Mouse (Mus musculus): ENCODE measurements around the gene Olfr1459. TPM values are rescaled to one million over a fixed set of nuclear protein-coding genes. Genes with fewer than 3 reads are reported as not detected.

The Olfr1459 gene
- total RNA-seq (2021) (not detected), polyA plus RNA-seq (2012; rRNA removed) (not detected in 2 replicates)
- long read RNA-seq = 0 reads

DNA sequence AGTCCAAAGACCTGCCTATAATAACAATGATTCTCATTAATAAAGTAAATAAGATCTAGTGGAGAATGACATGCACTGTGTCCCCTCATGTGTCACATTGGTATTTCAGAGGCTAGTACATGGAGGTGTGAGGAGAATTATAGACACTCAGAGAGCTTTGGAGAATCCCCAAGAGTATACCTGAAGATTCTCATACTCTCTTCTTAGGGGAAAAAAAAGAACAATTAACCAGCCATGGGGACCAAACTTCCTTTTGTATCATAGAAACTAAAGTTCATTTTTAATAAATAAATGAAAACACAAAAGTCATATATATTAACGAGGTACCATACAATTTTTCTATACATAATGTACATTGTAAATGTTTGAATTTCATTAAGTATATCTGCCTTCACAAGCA, at the start of gene Olfr1459:
TSS of gene Olfr1459 (minus strand) at position 101 of the 400 bp plus-strand sequence.
- Histone ChIP-seq H3K36me3 (ENCODE audit: control insufficient read depth, insufficient read depth, low read length) (no peaks in the 10 kb centered on the region), H3K4me3 (no peak within 1 kb of the TSS), H3K79me2 (replicated peaks; ENCODE audit: control insufficient read depth, insufficient read depth, low read length) (no peaks in the 10 kb centered on the region), H3K27me3 (ENCODE audit: control insufficient read depth, insufficient read depth, low read length) (no peaks in the 10 kb centered on the region), H3K27ac (no peak within 1 kb of the TSS), H3K9ac (ENCODE audit: low read depth, low read length) (no peak within 1 kb of the TSS), H3K4me1 (ENCODE audit: control insufficient read depth, insufficient read depth, low read length) (no peaks in the 10 kb centered on the region)
- no peak for DNase-seq
- TF ChIP-seq CTCF (IDR thresholded peaks at IDR 0.05) (no peak), POLR2A (IDR thresholded peaks at IDR 0.05; ENCODE audit: insufficient read depth, low read depth, low read length) (no peak), EP300 (IDR thresholded peaks at IDR 0.05; ENCODE audit: insufficient read depth, low read depth, low read length) (no peak)
- WGBS = 58% methylated on average over 1 of the region's 1 CpGs
- intact Hi-C loops (cut with DNase I) = no loop called here

DNA sequence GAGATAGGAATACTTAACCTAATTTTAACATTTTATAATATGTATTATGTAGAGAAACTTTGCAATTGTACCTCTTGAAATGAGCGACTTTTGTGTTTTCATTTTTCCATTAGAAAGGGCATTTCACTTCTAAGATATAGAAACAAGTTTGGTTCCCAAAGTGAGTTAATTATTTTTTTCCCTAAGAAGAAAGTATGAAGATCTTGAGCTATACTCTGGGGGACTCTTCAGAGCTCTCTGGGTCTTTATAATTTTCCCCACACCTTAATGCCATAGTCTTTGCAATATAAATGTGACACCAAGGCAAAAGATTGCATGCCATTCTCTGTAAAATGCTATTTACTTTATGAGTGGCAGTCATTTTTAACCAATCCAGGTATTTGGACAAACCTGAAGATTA, 36.1 kb upstream of the Olfr1459 start, which contains the start of gene Olfr1462:
TSS of gene Olfr1462 (plus strand) at position 301 of the 400 bp plus-strand sequence.
- Histone ChIP-seq H3K79me2 (replicated peaks; ENCODE audit: control insufficient read depth, insufficient read depth, low read length) (no peaks in the 10 kb centered on the region), H3K27ac (no peak within 1 kb of the TSS), H3K4me1 (ENCODE audit: control insufficient read depth, insufficient read depth, low read length) (no peaks in the 10 kb centered on the region), H3K4me3 (no peak within 1 kb of the TSS), H3K9ac (ENCODE audit: low read depth, low read length) (no peak within 1 kb of the TSS), H3K27me3 (ENCODE audit: control insufficient read depth, insufficient read depth, low read length) (no peaks in the 10 kb centered on the region), H3K36me3 (ENCODE audit: control insufficient read depth, insufficient read depth, low read length) (no peaks in the 10 kb centered on the region)
- intact Hi-C loops (cut with DNase I) = no loop called here
- 60% methylated on average over 1 of the region's 1 CpGs for WGBS
- TF ChIP-seq EP300 (IDR thresholded peaks at IDR 0.05; ENCODE audit: insufficient read depth, low read depth, low read length) = no peak
- no peak for TF ChIP-seq POLR2A (IDR thresholded peaks at IDR 0.05; ENCODE audit: insufficient read depth, low read depth, low read length)
- no peak for TF ChIP-seq CTCF (IDR thresholded peaks at IDR 0.05)
- DNase-seq = no peak

DNA sequence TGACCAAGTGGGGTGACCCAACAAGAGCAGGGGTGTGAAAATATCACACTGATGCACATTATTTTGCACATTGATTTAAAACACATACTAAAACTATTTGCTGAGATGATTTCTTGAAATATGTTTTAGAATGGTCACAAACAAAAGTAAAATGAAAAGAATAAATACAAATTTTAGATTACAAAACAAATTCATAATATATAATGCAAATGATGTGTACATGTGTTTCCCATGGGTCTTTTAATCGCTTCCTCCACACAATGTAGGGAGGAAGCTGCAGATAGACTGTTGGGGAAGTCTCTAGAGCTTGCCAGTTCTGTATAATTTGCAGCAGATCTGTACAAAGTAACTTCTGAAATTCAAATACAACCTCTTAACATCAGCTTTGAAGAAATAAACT, 13.4 kb upstream of the Olfr1459 start, which contains the start of gene Olfr1461:
TSS of gene Olfr1461 (plus strand) at position 301 of the 400 bp plus-strand sequence.
- intact Hi-C loops (cut with DNase I) = no loop called here
- Histone ChIP-seq H3K79me2 (replicated peaks; ENCODE audit: control insufficient read depth, insufficient read depth, low read length) (no peaks in the 10 kb centered on the region), H3K4me1 (ENCODE audit: control insufficient read depth, insufficient read depth, low read length) (no peaks in the 10 kb centered on the region), H3K9ac (ENCODE audit: low read depth, low read length) (no peak within 1 kb of the TSS), H3K36me3 (ENCODE audit: control insufficient read depth, insufficient read depth, low read length) (no peaks in the 10 kb centered on the region), H3K27ac (no peak within 1 kb of the TSS), H3K27me3 (ENCODE audit: control insufficient read depth, insufficient read depth, low read length) (no peaks in the 10 kb centered on the region), H3K4me3 (no peak within 1 kb of the TSS)
- 32% methylated on average over 1 of the region's 1 CpGs for WGBS
- TF ChIP-seq CTCF (IDR thresholded peaks at IDR 0.05) (no peak), EP300 (IDR thresholded peaks at IDR 0.05; ENCODE audit: insufficient read depth, low read depth, low read length) (no peak), POLR2A (IDR thresholded peaks at IDR 0.05; ENCODE audit: insufficient read depth, low read depth, low read length) (no peak)
- DNase-seq = no peak

DNA sequence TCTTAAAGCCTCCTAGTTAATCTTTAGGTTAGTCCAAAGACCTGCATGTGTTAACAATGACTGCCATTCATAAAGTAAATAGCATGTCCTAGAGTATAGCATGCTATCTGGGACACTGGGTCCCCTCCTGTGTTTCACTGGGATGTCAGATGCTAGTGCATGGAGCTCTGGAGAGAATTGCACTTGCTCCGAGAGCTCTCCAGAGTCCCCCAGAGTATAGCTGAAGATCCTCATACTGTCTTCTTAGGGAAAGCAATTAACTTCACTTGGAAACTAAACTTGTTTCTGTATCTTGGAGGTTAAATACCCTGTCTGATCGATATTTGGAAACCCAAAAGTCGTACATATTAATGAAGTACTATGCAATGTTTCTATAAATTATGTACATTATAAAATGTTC, 42.7 kb downstream of the Olfr1459 start, which contains the start of gene Olfr1458:
TSS of gene Olfr1458 (minus strand) at position 101 of the 400 bp plus-strand sequence.
- H3K36me3 ChIP-seq (ENCODE audit: control insufficient read depth, insufficient read depth, low read length) = no peaks in the 10 kb centered on the region
- 62% methylated on average over 3 of the region's 3 CpGs for WGBS
- no peaks in the 10 kb centered on the region for H3K27me3 ChIP-seq (ENCODE audit: control insufficient read depth, insufficient read depth, low read length)
- TF ChIP-seq POLR2A (IDR thresholded peaks at IDR 0.05; ENCODE audit: insufficient read depth, low read depth, low read length) = no peak
- no peak for TF ChIP-seq CTCF (IDR thresholded peaks at IDR 0.05)
- no peak for TF ChIP-seq EP300 (IDR thresholded peaks at IDR 0.05; ENCODE audit: insufficient read depth, low read depth, low read length)
- no peak within 1 kb of the TSS for H3K27ac ChIP-seq
- no peaks in the 10 kb centered on the region for H3K79me2 ChIP-seq (replicated peaks; ENCODE audit: control insufficient read depth, insufficient read depth, low read length)
- DNase-seq = no peak
- H3K9ac ChIP-seq (ENCODE audit: low read depth, low read length) = no peak within 1 kb of the TSS
- intact Hi-C loops (cut with DNase I) = no loop called here
- H3K4me1 ChIP-seq (ENCODE audit: control insufficient read depth, insufficient read depth, low read length) = no peaks in the 10 kb centered on the region
- no peak within 1 kb of the TSS for H3K4me3 ChIP-seq

DNA sequence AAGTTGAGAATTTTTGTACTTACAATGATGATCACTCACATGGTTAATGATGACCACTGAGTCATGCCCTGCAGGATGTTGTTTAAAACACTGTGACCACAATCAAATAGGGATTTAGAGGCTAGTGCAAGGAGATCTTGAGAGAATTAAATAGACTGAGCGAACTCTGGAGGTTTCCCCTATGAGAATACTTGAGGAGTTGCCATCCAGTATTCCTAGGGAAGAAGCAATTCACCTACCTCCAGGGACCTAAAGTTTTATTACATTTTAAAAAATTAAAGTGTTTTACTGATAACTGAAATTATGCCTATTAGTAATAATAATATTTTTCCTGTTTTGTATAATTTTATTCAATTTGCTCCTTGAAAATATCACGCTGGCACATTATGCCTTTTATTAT, 51.6 kb downstream of the Olfr1459 start, which contains the start of gene Olfr1457:
TSS of gene Olfr1457 (minus strand) at position 101 of the 400 bp plus-strand sequence.
- Histone ChIP-seq H3K36me3 (ENCODE audit: control insufficient read depth, insufficient read depth, low read length) (no peaks in the 10 kb centered on the region), H3K27ac (no peak within 1 kb of the TSS), H3K9ac (ENCODE audit: low read depth, low read length) (no peak within 1 kb of the TSS), H3K4me3 (no peak within 1 kb of the TSS), H3K27me3 (ENCODE audit: control insufficient read depth, insufficient read depth, low read length) (no peaks in the 10 kb centered on the region), H3K79me2 (replicated peaks; ENCODE audit: control insufficient read depth, insufficient read depth, low read length) (no peaks in the 10 kb centered on the region), H3K4me1 (ENCODE audit: control insufficient read depth, insufficient read depth, low read length) (no peaks in the 10 kb centered on the region)
- no peak for DNase-seq
- intact Hi-C loops (cut with DNase I) = no loop called here
- WGBS = 59% methylated on average over 2 of the region's 2 CpGs
- TF ChIP-seq EP300 (IDR thresholded peaks at IDR 0.05; ENCODE audit: insufficient read depth, low read depth, low read length) (no peak), CTCF (IDR thresholded peaks at IDR 0.05) (no peak), POLR2A (IDR thresholded peaks at IDR 0.05; ENCODE audit: insufficient read depth, low read depth, low read length) (no peak)

DNA sequence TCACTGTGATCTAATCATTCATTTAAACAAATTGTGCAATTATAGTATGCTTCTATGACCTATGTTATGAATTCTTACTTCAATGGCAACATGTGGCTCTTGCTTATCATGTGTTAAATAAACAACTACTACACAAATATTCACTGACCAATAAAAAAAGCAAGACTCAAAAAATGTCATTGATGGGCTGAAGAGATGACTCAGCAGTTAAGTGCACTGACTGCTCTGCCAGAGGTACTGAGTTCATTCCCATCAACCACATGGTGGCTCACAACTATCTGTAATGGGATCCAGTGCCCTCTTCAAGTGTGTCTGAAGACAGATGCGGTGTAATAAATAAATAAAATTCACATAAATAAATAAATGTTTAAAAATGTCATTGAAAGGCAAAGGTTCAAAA, 55.4 kb downstream of the Olfr1459 start:
- WGBS = 72% methylated on average over 1 of the region's 1 CpGs
- TF ChIP-seq EP300 (IDR thresholded peaks at IDR 0.05; ENCODE audit: insufficient read depth, low read depth, low read length) (no peak), CTCF (IDR thresholded peaks at IDR 0.05) (no peak), POLR2A (IDR thresholded peaks at IDR 0.05; ENCODE audit: insufficient read depth, low read depth, low read length) (no peak)
- H3K4me1 ChIP-seq (ENCODE audit: control insufficient read depth, insufficient read depth, low read length) = no peaks in the 10 kb centered on the region

More for the DNA sequence above, 55.4 kb downstream of the Olfr1459 start:
- DNase-seq = no peak
- Histone ChIP-seq H3K36me3 (ENCODE audit: control insufficient read depth, insufficient read depth, low read length) (no peaks in the 10 kb centered on the region), H3K27me3 (ENCODE audit: control insufficient read depth, insufficient read depth, low read length) (no peaks in the 10 kb centered on the region), H3K9ac (ENCODE audit: low read depth, low read length) (no peak overlapping the region), H3K4me3 (no peak overlapping the region), H3K27ac (no peak overlapping the region), H3K79me2 (replicated peaks; ENCODE audit: control insufficient read depth, insufficient read depth, low read length) (no peaks in the 10 kb centered on the region)
- intact Hi-C loops (cut with DNase I) = no loop called here

Other genes starting within 250 kb of the Olfr1459 start
- gene Olfr1447, start 245.8 kb downstream of the Olfr1459 start, total RNA-seq (2021) = not detected
- not detected in 2 replicates for gene Olfr1447, start 245.8 kb downstream of the Olfr1459 start, polyA plus RNA-seq (2012; rRNA removed)
- gene Olfr1448, start 225.1 kb downstream of the Olfr1459 start, total RNA-seq (2021) = not detected
- not detected in 2 replicates for gene Olfr1448, start 225.1 kb downstream of the Olfr1459 start, polyA plus RNA-seq (2012; rRNA removed)
- gene Olfr1449, start 218.7 kb downstream of the Olfr1459 start, total RNA-seq (2021) = not detected
- not detected in 2 replicates for gene Olfr1449, start 218.7 kb downstream of the Olfr1459 start, polyA plus RNA-seq (2012; rRNA removed)
- gene Olfr1450, start 199.3 kb downstream of the Olfr1459 start, total RNA-seq (2021) = not detected
- gene Olfr1450, start 199.3 kb downstream of the Olfr1459 start, polyA plus RNA-seq (2012; rRNA removed) = not detected in 2 replicates
- gene Olfr1451, start 154.5 kb downstream of the Olfr1459 start, total RNA-seq (2021) = not detected
- gene Olfr1451, start 154.5 kb downstream of the Olfr1459 start, polyA plus RNA-seq (2012; rRNA removed) = not detected in 2 replicates
- gene Olfr1453, start 121.2 kb downstream of the Olfr1459 start, total RNA-seq (2021) = not detected
- gene Olfr1453, start 121.2 kb downstream of the Olfr1459 start, polyA plus RNA-seq (2012; rRNA removed) = not detected in 2 replicates
- gene Olfr1454, start 88.9 kb downstream of the Olfr1459 start, total RNA-seq (2021) = not detected
- gene Olfr1454, start 88.9 kb downstream of the Olfr1459 start, polyA plus RNA-seq (2012; rRNA removed) = not detected in 2 replicates
- gene Olfr1457, start 51.7 kb downstream of the Olfr1459 start, total RNA-seq (2021) = not detected
- gene Olfr1457, start 51.7 kb downstream of the Olfr1459 start, polyA plus RNA-seq (2012; rRNA removed) = not detected in 2 replicates
- gene Olfr1458, start 42.8 kb downstream of the Olfr1459 start, total RNA-seq (2021) = not detected
- not detected in 2 replicates for gene Olfr1458, start 42.8 kb downstream of the Olfr1459 start, polyA plus RNA-seq (2012; rRNA removed)
- not detected for gene Olfr1461, start 13.5 kb upstream of the Olfr1459 start, total RNA-seq (2021)
- not detected in 2 replicates for gene Olfr1461, start 13.5 kb upstream of the Olfr1459 start, polyA plus RNA-seq (2012; rRNA removed)
- gene Olfr1462, start 36.2 kb upstream of the Olfr1459 start, total RNA-seq (2021) = not detected
- gene Olfr1462, start 36.2 kb upstream of the Olfr1459 start, polyA plus RNA-seq (2012; rRNA removed) = not detected in 2 replicates
- gene Olfr1463, start 81.8 kb upstream of the Olfr1459 start, total RNA-seq (2021) = not detected
- gene Olfr1463, start 81.8 kb upstream of the Olfr1459 start, polyA plus RNA-seq (2012; rRNA removed) = not detected in 2 replicates
- not detected for gene Olfr1465, start 166.0 kb upstream of the Olfr1459 start, total RNA-seq (2021)
- gene Olfr1465, start 166.0 kb upstream of the Olfr1459 start, polyA plus RNA-seq (2012; rRNA removed) = not detected in 2 replicates
- gene Olfr1466, start 189.3 kb upstream of the Olfr1459 start, total RNA-seq (2021) = not detected
- not detected in 2 replicates for gene Olfr1466, start 189.3 kb upstream of the Olfr1459 start, polyA plus RNA-seq (2012; rRNA removed)
- not detected for gene Olfr1467, start 212.7 kb upstream of the Olfr1459 start, total RNA-seq (2021)
- gene Olfr1467, start 212.7 kb upstream of the Olfr1459 start, polyA plus RNA-seq (2012; rRNA removed) = not detected in 2 replicates

Data from heart, adult 2 months (tissue).